Mouse (Mus musculus): Measurements from ENCODE around the gene Thsd7a.

- TF ChIP-seq MAFK (IDR thresholded peaks at IDR 0.05; ENCODE audit: insufficient read depth, low read depth, low read length) (no peak), CHD2 (IDR thresholded peaks at IDR 0.05; ENCODE audit: low read depth, low read length) (no peak), ZC3H11A (IDR thresholded peaks at IDR 0.05; ENCODE audit: borderline replicate concordance, low read depth, low read length) (no peak)
These were observed 395.6 kb downstream of the Thsd7a start for GRCm38 (mm10) chr6:12353573-12353972.

All from ES-E14 (cell line).